In the genomic region with DNA sequence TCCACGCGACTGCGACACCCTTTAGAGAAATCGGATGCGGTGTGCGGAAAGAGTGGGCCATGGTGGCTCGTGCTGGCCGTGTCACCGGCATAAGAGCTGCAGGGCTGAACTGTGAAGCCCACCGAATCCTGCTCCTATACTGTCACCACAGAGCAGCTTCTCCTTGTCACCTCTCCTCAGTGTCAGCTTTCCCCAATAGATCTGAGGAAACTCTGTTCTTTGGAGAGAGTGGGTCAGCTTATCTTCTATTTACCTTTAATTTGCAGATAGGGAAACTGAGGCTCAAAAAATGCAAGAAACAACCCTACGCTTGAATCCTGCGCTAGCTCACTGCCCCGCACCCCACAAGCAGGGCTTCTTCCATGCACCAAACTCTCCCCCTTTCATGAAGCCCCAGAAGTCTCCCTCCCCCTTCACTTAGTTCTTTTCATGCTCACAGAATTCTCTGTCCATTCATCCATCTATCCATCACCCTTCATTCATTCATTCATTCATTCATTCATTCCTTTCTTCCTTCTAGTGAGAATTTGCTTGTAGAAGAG, we compare ENCODE assay signal across 8 mouse cellular contexts. TPM values are rescaled to one million over a fixed set of nuclear protein-coding genes. Genes with fewer than 3 reads are reported as not detected.
DNase-seq lines count a peak whose midpoint lies in the region; ATAC-seq and TF ChIP-seq lines count a peak whose summit lies in the region.

No protein-coding gene starts in this region.

- ATAC-seq in kidney, embryonic 15.5 days (replicated peaks; ENCODE audit: low FRiP score), result peak; percentile 4
- ATAC-seq in hindbrain, embryonic 12.5 days (ENCODE audit: low FRiP score), result peak; percentile 83
- no peak; the same call in 1 of the 2 replicates for ATAC-seq in midbrain, embryonic 13.5 days
- ATAC-seq in granulocyte monocyte progenitor cell, adult 5-6 weeks (replicated peaks; ENCODE audit: poor library complexity, severe bottlenecking), result no peak

- H3K4me3 ChIP-seq in kidney, embryonic 15.5 days (replicated peaks), result peak overlapping the region; percentile 73
- H3K4me3 ChIP-seq in bone marrow, adult 2 months (replicated peaks; ENCODE audit: control insufficient read depth, low read depth, low read length), result peak overlapping the region; percentile 67
- peak overlapping the region; percentile 95 for H3K4me3 ChIP-seq in hindbrain, embryonic 12.5 days
- peak overlapping the region; percentile 85 for H3K4me3 ChIP-seq in midbrain, embryonic 13.5 days (replicated peaks)

- H3K9ac ChIP-seq in kidney, embryonic 15.5 days, result peak overlapping the region; percentile 91
- H3K9ac ChIP-seq in hindbrain, embryonic 12.5 days, result peak overlapping the region; percentile 95
- H3K9ac ChIP-seq in midbrain, embryonic 13.5 days (replicated peaks), result peak overlapping the region; percentile 94

- H3K27ac ChIP-seq in kidney, embryonic 15.5 days, result peak overlapping the region; percentile 90
- peak overlapping the region; percentile 16; the same call in 1 of the 2 replicates for H3K27ac ChIP-seq in bone marrow, adult 2 months (ENCODE audit: control insufficient read depth, insufficient read depth, low read depth, low read length, poor library complexity)
- peak overlapping the region; percentile 94 for H3K27ac ChIP-seq in hindbrain, embryonic 12.5 days
- H3K27ac ChIP-seq in midbrain, embryonic 13.5 days, result peak overlapping the region; percentile 95

- H3K4me1 ChIP-seq in kidney, embryonic 15.5 days, result peaks cover 29% of the 10 kb centered on the region
- H3K4me1 ChIP-seq in bone marrow, adult 2 months (ENCODE audit: control insufficient read depth, insufficient read depth, low read length), result no peaks in the 10 kb centered on the region; the same call in 1 of the 2 replicates
- H3K4me1 ChIP-seq in hindbrain, embryonic 12.5 days, result peaks cover 28% of the 10 kb centered on the region
- H3K4me1 ChIP-seq in midbrain, embryonic 13.5 days (replicated peaks), result peaks cover 39% of the 10 kb centered on the region

- no peak for TF ChIP-seq POLR2A in bone marrow, adult 2 months (IDR thresholded peaks at IDR 0.05; ENCODE audit: borderline replicate concordance, control insufficient read depth, low read depth, low read length)

- H3K36me3 ChIP-seq in kidney, embryonic 15.5 days, result no peaks in the 10 kb centered on the region
- H3K36me3 ChIP-seq in hindbrain, embryonic 12.5 days, result no peaks in the 10 kb centered on the region
- H3K36me3 ChIP-seq in midbrain, embryonic 13.5 days, result no peaks in the 10 kb centered on the region

- peak overlapping the region; percentile 62 for H3K4me2 ChIP-seq in kidney, embryonic 15.5 days
- peak overlapping the region; percentile 83 for H3K4me2 ChIP-seq in hindbrain, embryonic 12.5 days (replicated peaks)
- peak overlapping the region; percentile 71 for H3K4me2 ChIP-seq in midbrain, embryonic 13.5 days (replicated peaks)

- no peaks in the 10 kb centered on the region; the same call in 1 of the 2 replicates for H3K9me3 ChIP-seq in kidney, embryonic 15.5 days (replicated peaks)
- no peaks in the 10 kb centered on the region for H3K9me3 ChIP-seq in hindbrain, embryonic 12.5 days (replicated peaks)
- no peaks in the 10 kb centered on the region for H3K9me3 ChIP-seq in midbrain, embryonic 13.5 days

- H3K27me3 ChIP-seq in kidney, embryonic 15.5 days, result no peaks in the 10 kb centered on the region
- no peaks in the 10 kb centered on the region for H3K27me3 ChIP-seq in hindbrain, embryonic 12.5 days
- no peaks in the 10 kb centered on the region for H3K27me3 ChIP-seq in midbrain, embryonic 13.5 days

- 13% methylated on average over 13 of the region's 13 CpGs for WGBS in kidney, embryonic 15.5 days
- WGBS in bone marrow, adult 2 months, result 14% methylated on average over 13 of the region's 13 CpGs
- 7% methylated on average over 13 of the region's 13 CpGs for WGBS in hindbrain, embryonic 12.5 days
- WGBS in midbrain, embryonic 13.5 days, result 11% methylated on average over 13 of the region's 13 CpGs

- DNase-seq in kidney, adult 8-10 months, result no peak
- DNase-seq in adrenal gland, adult (ENCODE audit: inconsistent age in 2 of 2, low spot score in 1 of 2), result no peak
- no peak for DNase-seq in gastrocnemius, adult 8-10 months (ENCODE audit: low spot score in 2 of 2)

- TF ChIP-seq CTCF in bone marrow, adult 2 months (IDR thresholded peaks at IDR 0.05; ENCODE audit: control insufficient read depth, insufficient read depth, low read length), result no peak

RNA-seq across cellular contexts. Expression of a gene that starts 0.4 kb away (rescaled TPM):
- 31.4 and 31.6 TPM in 2 replicates for polyA plus RNA-seq in kidney, embryonic 15.5 days (2015; fragmentation: Nextera tagmentation; extraction: Ambion mirVana)
- polyA plus RNA-seq in bone marrow, adult 2 months (2011; ENCODE audit: insufficient read depth, insufficient read length, low replicate concordance, missing spikeins), result 27.2 and 54.9 TPM in 2 replicates
- 54.4 and 56.5 TPM in 2 replicates for polyA plus RNA-seq in hindbrain, embryonic 12.5 days (2016; fragmentation: Nextera tagmentation; extraction: Ambion mirVana)
- polyA plus RNA-seq in midbrain, embryonic 13.5 days (2015; fragmentation: Nextera tagmentation; extraction: Ambion mirVana), result 44.4 and 44.8 TPM in 2 replicates
- 79.8 and 85.7 TPM in 2 replicates for total RNA-seq in granulocyte monocyte progenitor cell, adult 5-6 weeks (2014; fragmentation: Nextera tagmentation)
- total RNA-seq in granulocyte monocyte progenitor cell, adult 5-6 weeks (2017), result 52.4 and 56.1 TPM in 2 replicates
- total RNA-seq in gastrocnemius, adult 8-10 months (2022), result 10 to 100 TPM; 41.5 to 49.6 (median 45.4) TPM

RNA-seq across cellular contexts. Expression of a gene that starts 26.0 kb away (rescaled TPM):
- polyA plus RNA-seq in kidney, embryonic 15.5 days (2015; fragmentation: Nextera tagmentation; extraction: Ambion mirVana), result 59.5 and 69.1 TPM in 2 replicates
- polyA plus RNA-seq in bone marrow, adult 2 months (2011; ENCODE audit: insufficient read depth, insufficient read length, low replicate concordance, missing spikeins), result 12.1 and 18.8 TPM in 2 replicates
- 72.0 and 88.0 TPM in 2 replicates for polyA plus RNA-seq in hindbrain, embryonic 12.5 days (2016; fragmentation: Nextera tagmentation; extraction: Ambion mirVana)
- 66.1 and 73.4 TPM in 2 replicates for polyA plus RNA-seq in midbrain, embryonic 13.5 days (2015; fragmentation: Nextera tagmentation; extraction: Ambion mirVana)
- total RNA-seq in granulocyte monocyte progenitor cell, adult 5-6 weeks (2014; fragmentation: Nextera tagmentation), result 18.8 and 30.2 TPM in 2 replicates
- 21.6 and 40.5 TPM in 2 replicates for total RNA-seq in granulocyte monocyte progenitor cell, adult 5-6 weeks (2017)
- 10 to 100 TPM; 17.6 to 26.6 (median 22.4) TPM for total RNA-seq in gastrocnemius, adult 8-10 months (2022)

RNA-seq across cellular contexts. Expression of a gene that starts 57.4 kb away (rescaled TPM):
- polyA plus RNA-seq in kidney, embryonic 15.5 days (2015; fragmentation: Nextera tagmentation; extraction: Ambion mirVana), result 53.8 and 54.3 TPM in 2 replicates
- 49.4 and 54.4 TPM in 2 replicates for polyA plus RNA-seq in bone marrow, adult 2 months (2011; ENCODE audit: insufficient read depth, insufficient read length, low replicate concordance, missing spikeins)
- polyA plus RNA-seq in hindbrain, embryonic 12.5 days (2016; fragmentation: Nextera tagmentation; extraction: Ambion mirVana), result 47.1 and 47.9 TPM in 2 replicates
- polyA plus RNA-seq in midbrain, embryonic 13.5 days (2015; fragmentation: Nextera tagmentation; extraction: Ambion mirVana), result 44.5 and 46.2 TPM in 2 replicates
- total RNA-seq in granulocyte monocyte progenitor cell, adult 5-6 weeks (2014; fragmentation: Nextera tagmentation), result 111 and 115 TPM in 2 replicates
- 239 and 262 TPM in 2 replicates for total RNA-seq in granulocyte monocyte progenitor cell, adult 5-6 weeks (2017)
- total RNA-seq in gastrocnemius, adult 8-10 months (2022), result 100 to 1,000 TPM in 1 of 4 experiments, 10 to 100 TPM in 3; 79.8 to 101 (median 90.9) TPM

Comparison
In these comparisons a context has a peak if more than half of its experiments do, and no peak if none do; other contexts are left out.
1. ATAC-seq: peak in kidney, embryonic 15.5 days (single experiment) and hindbrain, embryonic 12.5 days (single experiment); none in midbrain, embryonic 13.5 days (single experiment) and granulocyte monocyte progenitor cell, adult 5-6 weeks (single experiment).
2. H3K27ac ChIP-seq: peak in every context shown above with its lines; median percentile 95 in midbrain, embryonic 13.5 days; 94 in hindbrain, embryonic 12.5 days; 90 in kidney, embryonic 15.5 days; 16 in bone marrow, adult 2 months.
3. Peak in every context shown above with its lines, with median percentiles within 50 percentile points of each other: H3K4me2 ChIP-seq, H3K4me3 ChIP-seq and H3K9ac ChIP-seq.